Mouse (Mus musculus) liver, embryonic 11.5 days (tissue): Measurements from ENCODE around the gene Gm13103. TPM values are rescaled to one million over a fixed set of nuclear protein-coding genes. Genes with fewer than 3 reads are reported as not detected.
"Not testable (repeated sequence)": the region's sequence is repeated elsewhere in the genome, so short reads cannot be mapped to it uniquely, and the experiment has no call there.

Experiments used
- ATAC-seq: fragments of 200-750 bp; cut with Nextera tagmentation; replicated peaks from 2 replicates; pipeline ENCODE4 v1.8.0; 2017; ENCODE audit warnings: moderate number of reproducible peaks, mild to moderate bottlenecking, moderate TSS enrichment, moderate library complexity; ENCODE audit not compliant: low FRiP score
- DNase-seq: peaks from one replicate; pipeline ENCODE4 v3.0.0-alpha.2; 2017; ENCODE audit warnings: low spot score
- H3K27ac ChIP-seq: fragments of 300-500 bp; sonication (generic); 2 replicates; pipeline ENCODE4 v1.5.1; 2014; ENCODE audit warnings: mild to moderate bottlenecking, low read depth, low read length, control low read depth
- H3K27me3 ChIP-seq: fragments of 300-500 bp; sonication (generic); replicated peaks from 2 replicates; pipeline ENCODE4 v1.6.1; 2014; ENCODE audit warnings: low read length, mixed read lengths; ENCODE audit not compliant: control insufficient read depth, insufficient read depth
- H3K36me3 ChIP-seq: fragments of 300-500 bp; sonication (generic); 2 replicates; pipeline ENCODE4 v1.6.1; 2014; ENCODE audit warnings: mild to moderate bottlenecking, low read length, moderate library complexity, mixed read lengths; ENCODE audit not compliant: control insufficient read depth, insufficient read depth
- H3K4me1 ChIP-seq: fragments of 300-500 bp; sonication (generic); replicated peaks from 2 replicates; pipeline ENCODE4 v1.6.1; 2014; ENCODE audit warnings: low read length, mixed read lengths; ENCODE audit not compliant: control insufficient read depth, insufficient read depth
- H3K4me2 ChIP-seq: fragments of 300-500 bp; sonication (generic); 2 replicates; pipeline ENCODE4 v1.6.1; 2014; ENCODE audit warnings: mild to moderate bottlenecking, control low read depth, moderate library complexity
- H3K4me3 ChIP-seq: fragments of 300-500 bp; sonication (generic); 2 replicates; pipeline ENCODE4 v1.5.1; 2014; ENCODE audit warnings: low read depth, low read length, control low read depth
- H3K9ac ChIP-seq: fragments of 300-500 bp; sonication (generic); 2 replicates; pipeline ENCODE4 v1.6.1; 2014; ENCODE audit warnings: low read depth, low read length, control low read depth
- H3K9me3 ChIP-seq: fragments of 300-500 bp; sonication (generic); 2 replicates; pipeline ENCODE4 v1.6.1; 2016; ENCODE audit warnings: low read length, inconsistent platforms, mixed read lengths; ENCODE audit not compliant: control insufficient read depth
- WGBS: fragments of 180-500 bp; shearing (Covaris S2); extraction: QIAGEN DNeasy Blood & Tissue Kit; methylation state at CpG from one replicate; pipeline ENCODE4 v1.1.7; 2014; 5-methylcytosine and 5-hydroxymethylcytosine counted together
- polyA plus RNA-seq: library from polyadenylated mRNA; unstranded; fragments of >200 nt; fragmentation: Nextera tagmentation; extraction: Ambion mirVana; gene quantifications from 2 replicates; pipeline ENCODE4 v1.2.1, GENCODE M21; 2014

The Gm13103 gene
- not detected in 2 replicates for polyA plus RNA-seq

DNA sequence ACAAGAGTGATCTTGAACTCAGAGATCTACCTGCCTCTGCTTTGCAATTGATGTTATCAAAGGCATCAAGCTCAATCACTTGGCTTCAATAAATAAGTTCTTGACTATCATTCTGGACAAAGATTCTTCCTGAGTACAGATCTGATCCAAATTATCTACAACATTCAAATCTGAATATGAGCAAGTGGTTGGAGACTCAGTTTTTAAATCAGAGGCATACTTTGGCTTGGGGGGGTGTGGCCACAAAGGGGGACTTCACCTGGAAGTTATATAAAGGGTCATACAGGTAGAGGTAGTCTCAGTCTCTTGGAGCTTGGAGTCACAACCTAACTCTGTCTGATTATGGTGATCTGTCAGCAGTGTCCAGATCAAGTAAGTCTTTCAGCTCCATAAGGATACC is at the start of gene Gm13103:
TSS of gene Gm13103 (plus strand) at position 301 of the 400 bp plus-strand sequence.
- H3K4me1 ChIP-seq, H3K27ac ChIP-seq, ATAC-seq, H3K27me3 ChIP-seq, H3K9ac ChIP-seq, H3K36me3 ChIP-seq, H3K9me3 ChIP-seq, H3K4me2 ChIP-seq, DNase-seq, H3K4me3 ChIP-seq: not testable (repeated sequence)

- ATAC-seq (no peak), DNase-seq (no peak)
- Histone ChIP-seq H3K4me1 (no peaks in the 10 kb centered on the region), H3K4me2 (no peak within 1 kb of the TSS), H3K9me3 (no peaks in the 10 kb centered on the region), H3K9ac (no peak within 1 kb of the TSS), H3K4me3 (no peak within 1 kb of the TSS), H3K27ac (no peak within 1 kb of the TSS), H3K27me3 (no peaks in the 10 kb centered on the region), H3K36me3 (no peaks in the 10 kb centered on the region)
- WGBS = 78% methylated on average over 2 of the region's 2 CpGs
Observed at GRCm38 (mm10) chr4:143815993-143816392, 30.3 kb upstream of the Gm13103 start, which contains the start of gene Gm13084. Gm13084 (minus strand) TSS chr4:143816093.

- WGBS = 67% methylated on average over 1 of the region's 1 CpGs
- H3K36me3 ChIP-seq, H3K9ac ChIP-seq, DNase-seq, H3K27ac ChIP-seq, H3K4me1 ChIP-seq, H3K4me2 ChIP-seq, H3K9me3 ChIP-seq, H3K4me3 ChIP-seq, ATAC-seq, H3K27me3 ChIP-seq: not testable (repeated sequence)
Observed at GRCm38 (mm10) chr4:143882371-143882770, 36.1 kb downstream of the Gm13103 start.

GRCm38 (mm10) chr4:143894406-143894805 is 48.1 kb downstream of the Gm13103 start:
- not testable (repeated sequence) for H3K4me2 ChIP-seq, H3K9ac ChIP-seq
- 82% methylated on average over 3 of the region's 3 CpGs for WGBS

GRCm38 (mm10) chr4:143900280-143900679 is 54.0 kb downstream of the Gm13103 start, which contains the start of gene Pramef6:
Pramef6 (minus strand) TSS chr4:143900380.
- not testable (repeated sequence) for H3K27me3 ChIP-seq, H3K9ac ChIP-seq

More at GRCm38 (mm10) chr4:143894406-143894805, 48.1 kb downstream of the Gm13103 start:
- not testable (repeated sequence) for ATAC-seq, H3K27ac ChIP-seq, H3K9me3 ChIP-seq, H3K4me3 ChIP-seq, H3K4me1 ChIP-seq, H3K27me3 ChIP-seq, DNase-seq, H3K36me3 ChIP-seq

More at GRCm38 (mm10) chr4:143900280-143900679, 54.0 kb downstream of the Gm13103 start, which contains the start of gene Pramef6:
- DNase-seq, H3K9me3 ChIP-seq, H3K4me1 ChIP-seq, H3K27ac ChIP-seq, ATAC-seq, H3K4me3 ChIP-seq, H3K4me2 ChIP-seq, H3K36me3 ChIP-seq: not testable (repeated sequence)
- 76% methylated on average over 1 of the region's 1 CpGs for WGBS

Other genes with a start within 250 kb of the Gm13103 start
- not detected in 2 replicates for gene Gm13083, start 231.5 kb upstream of the Gm13103 start, polyA plus RNA-seq
- not detected in 2 replicates for gene Gm13088, start 189.3 kb upstream of the Gm13103 start, polyA plus RNA-seq
- not detected in 2 replicates for gene Gm13089, start 143.8 kb upstream of the Gm13103 start, polyA plus RNA-seq
- gene Gm13078, start 127.0 kb upstream of the Gm13103 start, polyA plus RNA-seq = not detected in 2 replicates
- not detected in 2 replicates for gene Gm13023, start 57.1 kb upstream of the Gm13103 start, polyA plus RNA-seq
- gene Gm13084, start 30.4 kb upstream of the Gm13103 start, polyA plus RNA-seq = not detected in 2 replicates
- not detected in 2 replicates for gene Pramef6, start 53.9 kb downstream of the Gm13103 start, polyA plus RNA-seq
- gene Pramef25, start 104.5 kb downstream of the Gm13103 start, polyA plus RNA-seq = not detected in 2 replicates
- gene Gm13101, start 120.5 kb downstream of the Gm13103 start, polyA plus RNA-seq = not detected in 2 replicates
- gene Pramef17, start 147.9 kb downstream of the Gm13103 start, polyA plus RNA-seq = not detected in 2 replicates
- gene Pramel4, start 212.6 kb downstream of the Gm13103 start, polyA plus RNA-seq = not detected in 2 replicates